Mouse (Mus musculus) lung, postnatal 0 days (tissue): Measurements from ENCODE around the gene Spryd3.

Source experiments
- CTCF ChIP-seq: IDR thresholded peaks from 2 replicates; pipeline ENCODE4 v1.5.1; 2016; ENCODE audit warnings: antibody characterized with exemption, mild to moderate bottlenecking
- EP300 ChIP-seq: IDR thresholded peaks from 2 replicates; pipeline ENCODE4 v1.6.1; 2016; ENCODE audit warnings: antibody characterized with exemption, mild to moderate bottlenecking, control low read depth

DNA sequence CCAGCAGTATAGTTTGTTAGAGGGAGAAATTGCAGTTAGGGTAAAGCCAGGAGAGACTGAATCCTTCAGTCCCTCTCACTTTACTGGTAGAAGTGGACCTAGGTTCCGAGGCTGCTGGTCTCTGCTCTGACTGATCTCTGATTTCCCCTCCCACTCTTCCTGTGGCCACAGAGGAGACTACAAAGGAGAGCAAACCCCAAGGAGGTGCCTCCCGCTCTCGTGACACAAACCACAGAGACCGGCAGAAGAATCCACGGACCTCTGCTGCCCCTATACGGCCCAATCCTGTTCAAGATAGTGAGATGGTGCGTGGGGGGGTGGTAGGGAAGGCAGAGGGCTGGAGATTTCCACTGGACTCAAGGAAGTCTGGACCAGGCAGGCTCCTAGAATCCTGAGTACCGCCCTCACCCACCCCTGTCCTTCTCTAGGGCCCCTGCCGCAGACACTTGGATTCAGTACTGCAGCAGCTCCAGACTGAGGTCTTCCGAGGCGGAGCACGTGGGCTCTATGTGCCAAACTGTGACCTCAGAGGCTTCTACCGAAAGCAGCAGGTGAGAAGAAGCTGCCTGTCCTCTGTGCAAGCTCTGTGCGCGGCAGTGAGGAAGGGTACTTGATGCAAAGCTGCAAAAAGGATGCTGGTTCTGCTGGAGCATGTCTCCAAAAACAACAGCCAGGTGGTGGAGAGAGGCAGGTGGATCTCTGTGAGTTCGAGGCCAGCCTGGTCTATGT is 11.8 kb upstream of the Spryd3 start:
- TF ChIP-seq CTCF (no peak), EP300 (no peak)
